Mouse (Mus musculus): ENCODE results near the gene Eno1.
"Not testable (repeated sequence)": the region's sequence is repeated elsewhere in the genome, so short reads cannot be mapped to it uniquely, and the experiment has no call there.

Eno1 gene

GRCm38 (mm10) chr4:150249731-150250270, 13.3 kb downstream of the Eno1 start:
- no peak for DNase-seq (ENCODE audit: extremely low spot score, low read depth, low spot score)

- no peak for DNase-seq (ENCODE audit: extremely low spot score, low read depth, low spot score)
Observed at GRCm38 (mm10) chr4:150250549-150251422, 14.3 kb downstream of the Eno1 start.

- no peak for DNase-seq (ENCODE audit: extremely low spot score, low read depth, low spot score)
Observed at GRCm38 (mm10) chr4:150254416-150254815, 17.9 kb downstream of the Eno1 start.

- no peak for DNase-seq (ENCODE audit: extremely low spot score, low read depth, low spot score)
Observed at GRCm38 (mm10) chr4:150255181-150255580, 18.7 kb downstream of the Eno1 start.

- no peak for DNase-seq (ENCODE audit: extremely low spot score, low read depth, low spot score)
Observed at GRCm38 (mm10) chr4:150257252-150258204, 21.0 kb downstream of the Eno1 start.

- DNase-seq (ENCODE audit: extremely low spot score, low read depth, low spot score) = no peak
Observed at GRCm38 (mm10) chr4:150258388-150258787, 21.9 kb downstream of the Eno1 start.

GRCm38 (mm10) chr4:150259577-150259976, 23.1 kb downstream of the Eno1 start:
- DNase-seq (ENCODE audit: extremely low spot score, low read depth, low spot score) = no peak

- DNase-seq (ENCODE audit: extremely low spot score, low read depth, low spot score) = no peak
Observed at GRCm38 (mm10) chr4:150260111-150260510, 23.6 kb downstream of the Eno1 start.

GRCm38 (mm10) chr4:150260745-150261144, 24.2 kb downstream of the Eno1 start:
- DNase-seq (ENCODE audit: extremely low spot score, low read depth, low spot score) = no peak

GRCm38 (mm10) chr4:150262301-150262700, 25.8 kb downstream of the Eno1 start:
- DNase-seq (ENCODE audit: extremely low spot score, low read depth, low spot score) = no peak

GRCm38 (mm10) chr4:150264903-150265302, 28.4 kb downstream of the Eno1 start:
- no peak for DNase-seq (ENCODE audit: extremely low spot score, low read depth, low spot score)

GRCm38 (mm10) chr4:150265471-150265870, 28.9 kb downstream of the Eno1 start:
- no peak for DNase-seq (ENCODE audit: extremely low spot score, low read depth, low spot score)

GRCm38 (mm10) chr4:150266655-150267223, 30.2 kb downstream of the Eno1 start:
- DNase-seq (ENCODE audit: extremely low spot score, low read depth, low spot score) = no peak

- no peak for DNase-seq (ENCODE audit: extremely low spot score, low read depth, low spot score)
Observed at GRCm38 (mm10) chr4:150268674-150269653, 32.4 kb downstream of the Eno1 start.

GRCm38 (mm10) chr4:150269679-150270078, 33.2 kb downstream of the Eno1 start:
- no peak for DNase-seq (ENCODE audit: extremely low spot score, low read depth, low spot score)

GRCm38 (mm10) chr4:150270718-150271117, 34.2 kb downstream of the Eno1 start:
- DNase-seq (ENCODE audit: extremely low spot score, low read depth, low spot score) = not testable (repeated sequence)

- DNase-seq (ENCODE audit: extremely low spot score, low read depth, low spot score) = no peak
Observed at GRCm38 (mm10) chr4:150272725-150273124, 36.2 kb downstream of the Eno1 start.

GRCm38 (mm10) chr4:150275531-150275930, 39.0 kb downstream of the Eno1 start:
- DNase-seq (ENCODE audit: extremely low spot score, low read depth, low spot score) = no peak

- DNase-seq (ENCODE audit: extremely low spot score, low read depth, low spot score) = not testable (repeated sequence)
Observed at GRCm38 (mm10) chr4:150279336-150279735, 42.8 kb downstream of the Eno1 start.

GRCm38 (mm10) chr4:150280002-150280401, 43.5 kb downstream of the Eno1 start:
- DNase-seq (ENCODE audit: extremely low spot score, low read depth, low spot score) = no peak

Data from hindlimb bud, embryonic 11.5 days (tissue).